Mouse (Mus musculus): Measurements from ENCODE around the gene Nphp4.

Nphp4 gene

GRCm38 (mm10) chr4:152476427-152477023, at the start of gene Nphp4:
TSS of gene Nphp4 (plus strand) at chr4:152476706.
- DNase-seq (ENCODE audit: low spot score in 2 of 2): no peak

- DNase-seq (ENCODE audit: low spot score in 2 of 2): no peak
These were observed 48.2 kb upstream of the Nphp4 start for GRCm38 (mm10) chr4:152428259-152428658.

DNA sequence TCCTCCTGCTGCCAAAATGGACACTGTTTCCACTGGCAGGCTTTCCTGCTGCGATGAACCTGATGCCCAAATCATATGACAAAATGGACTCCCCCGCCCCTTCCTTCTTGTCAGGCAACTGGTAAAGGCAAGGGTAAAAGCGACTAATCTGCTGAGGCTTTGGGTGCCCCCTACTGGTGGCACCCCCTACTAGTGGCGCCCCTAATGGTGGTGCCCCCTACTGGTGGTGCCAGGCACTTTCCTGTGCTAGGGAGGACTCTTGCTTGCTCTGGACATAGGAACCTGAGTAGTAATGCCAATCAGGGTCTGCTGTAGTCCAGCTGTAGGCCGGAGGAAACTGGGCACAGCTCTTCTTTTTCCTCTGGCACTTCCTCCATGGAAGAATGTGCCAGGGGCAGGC, 44.2 kb upstream of the Nphp4 start:
- DNase-seq (ENCODE audit: low spot score in 2 of 2): no peak

- peak; percentile 68 to 81 for DNase-seq (ENCODE audit: low spot score in 2 of 2)
These were observed 41.7 kb upstream of the Nphp4 start for GRCm38 (mm10) chr4:152434836-152435235.

DNA sequence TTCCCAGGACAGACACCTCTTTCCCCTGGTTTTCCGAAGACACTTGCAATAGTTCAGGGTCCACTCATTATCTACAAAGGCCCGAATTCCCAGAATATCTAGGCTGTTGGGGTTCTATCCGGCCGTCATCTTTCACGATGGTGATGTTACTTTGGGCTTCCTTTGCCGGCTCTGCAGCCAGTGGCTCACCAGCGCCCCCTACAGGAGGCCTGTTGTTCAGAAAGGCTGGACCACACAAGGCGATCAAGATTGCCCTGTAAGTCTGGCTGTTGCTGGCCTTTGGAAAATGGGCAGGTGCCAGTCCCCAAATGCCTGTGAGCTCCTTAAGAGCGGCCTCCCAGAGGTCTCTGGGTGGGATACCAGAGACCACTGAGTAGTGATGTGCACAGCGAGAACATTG, 41.3 kb upstream of the Nphp4 start:
- DNase-seq (ENCODE audit: low spot score in 2 of 2): peak; percentile 42 to 63

- DNase-seq (ENCODE audit: low spot score in 2 of 2): no peak
These were observed 35.6 kb upstream of the Nphp4 start for GRCm38 (mm10) chr4:152440882-152441281.

GRCm38 (mm10) chr4:152441536-152441935, 35.0 kb upstream of the Nphp4 start:
- no peak for DNase-seq (ENCODE audit: low spot score in 2 of 2)

DNA sequence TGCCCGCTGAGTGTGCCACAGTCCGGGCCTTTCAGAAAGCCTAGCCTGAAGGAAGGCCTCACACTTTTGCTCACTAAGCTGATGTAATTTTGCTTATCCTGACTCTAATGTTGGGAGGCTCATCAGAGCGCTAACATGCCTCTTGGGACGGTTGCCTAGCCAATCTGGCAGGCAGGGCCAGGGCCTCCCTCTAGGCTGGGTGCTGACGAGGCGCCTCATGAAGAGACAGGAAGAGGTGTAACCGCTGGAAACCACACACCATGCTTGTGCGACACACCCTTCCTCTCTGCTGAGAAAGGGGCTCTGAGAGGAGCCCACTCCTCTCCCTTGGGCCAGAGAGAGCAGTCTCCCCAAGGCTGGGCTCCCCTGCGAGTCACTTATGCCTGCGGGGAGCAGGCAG, 30.3 kb upstream of the Nphp4 start:
- DNase-seq (ENCODE audit: low spot score in 2 of 2): no peak

DNA sequence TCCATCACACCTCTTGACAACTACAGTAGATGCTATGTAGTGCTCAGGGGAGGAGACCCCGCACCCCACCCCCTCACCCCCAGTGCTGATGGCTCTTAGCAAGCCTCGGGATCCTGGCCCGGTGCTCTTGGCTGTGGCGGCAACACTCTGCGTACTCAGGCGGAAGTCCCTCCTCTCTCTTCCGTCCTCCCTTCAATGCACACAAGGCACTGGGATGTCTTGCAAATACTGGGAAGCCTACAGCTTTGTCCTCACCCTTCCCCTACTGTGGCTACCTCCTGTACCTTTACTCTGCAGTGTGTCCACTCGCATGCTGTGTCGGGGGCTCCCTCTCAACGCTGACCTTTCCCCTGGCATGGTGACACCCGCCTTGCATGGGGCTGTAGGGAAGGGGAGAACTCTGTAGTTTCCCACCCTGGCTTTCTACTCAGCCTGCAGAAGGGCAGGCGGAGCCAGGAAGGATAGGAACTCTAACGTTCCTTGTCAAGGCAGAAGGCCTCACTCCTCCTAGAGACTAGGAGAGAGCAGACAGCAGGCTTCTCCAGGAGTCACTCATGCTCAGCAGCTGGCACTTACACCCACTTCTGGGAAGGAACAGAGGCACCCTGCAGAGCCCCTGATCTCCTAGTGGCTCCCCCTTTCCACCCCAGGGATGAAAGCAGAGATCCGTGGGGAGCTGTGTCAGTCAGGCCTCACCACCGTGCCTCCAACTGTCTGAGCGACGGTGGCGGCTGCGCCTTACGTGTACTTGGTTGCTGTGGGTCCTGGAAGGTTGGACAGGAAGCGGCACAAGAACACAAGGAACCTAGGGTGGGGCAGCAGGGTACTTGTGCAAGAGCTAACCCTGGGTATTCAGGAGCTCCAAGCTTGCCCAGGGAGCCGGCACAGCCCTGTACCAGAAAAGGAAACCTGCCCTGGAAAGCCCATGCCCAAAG, 28.5 kb upstream of the Nphp4 start:
- no peak for DNase-seq (ENCODE audit: low spot score in 2 of 2)

DNA sequence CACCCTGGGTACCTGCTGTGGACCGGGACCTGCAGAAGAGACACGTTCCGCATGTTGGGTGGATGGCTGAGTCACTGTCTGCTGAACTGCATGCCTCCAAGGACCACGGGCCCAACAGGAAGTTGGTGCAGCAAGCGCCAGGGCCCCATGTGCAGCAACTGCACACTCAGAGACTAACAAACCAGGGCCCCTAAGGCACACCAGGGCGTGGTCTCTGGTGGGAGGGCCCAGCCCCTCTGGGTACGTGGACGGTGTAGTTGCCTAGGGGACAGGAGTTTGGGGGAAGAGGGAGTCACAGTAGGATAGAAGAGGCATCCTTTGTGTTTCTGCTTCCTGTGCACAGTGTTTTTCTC, 27.9 kb upstream of the Nphp4 start:
- no peak for DNase-seq (ENCODE audit: low spot score in 2 of 2)

DNA sequence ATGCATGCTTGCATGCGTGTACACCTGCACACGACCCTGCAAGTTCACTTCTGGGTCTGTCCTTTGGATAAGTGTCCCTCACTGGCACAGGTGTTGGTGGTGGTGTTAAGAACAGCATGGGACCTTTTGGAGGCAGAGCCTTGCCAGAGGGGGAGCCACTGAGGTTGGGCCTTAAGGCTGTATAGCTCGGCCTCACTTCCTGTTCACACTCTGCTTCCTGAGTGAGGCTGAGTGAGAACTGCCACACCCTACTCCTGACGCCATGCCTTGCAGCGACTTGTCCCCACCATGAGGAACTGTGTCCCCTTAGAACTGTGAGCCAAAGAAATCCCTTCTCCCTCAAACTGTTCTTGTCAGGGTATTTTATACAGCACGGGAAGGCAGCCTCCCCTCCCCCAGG, 25.1 kb upstream of the Nphp4 start:
- no peak for DNase-seq (ENCODE audit: low spot score in 2 of 2)

DNA sequence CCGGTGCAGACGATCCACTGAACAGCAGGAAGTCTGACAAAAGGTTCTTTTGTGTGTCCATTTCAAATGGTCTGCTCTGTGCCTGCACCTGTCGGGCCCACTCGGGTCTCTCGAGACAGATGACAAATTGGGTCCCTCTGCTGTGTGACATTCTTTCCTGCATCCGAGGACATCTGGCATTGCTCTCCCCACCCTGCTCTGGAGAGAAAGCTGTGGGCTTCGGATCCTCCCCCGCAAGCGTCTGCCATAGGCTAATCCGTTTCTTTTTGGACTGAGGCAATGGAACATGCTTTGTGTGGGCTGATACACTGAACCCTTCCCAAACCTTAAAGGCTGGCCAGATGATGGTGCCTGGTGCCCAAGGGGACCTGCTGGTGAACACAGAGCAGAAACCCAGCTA, 23.4 kb upstream of the Nphp4 start:
- DNase-seq (ENCODE audit: low spot score in 2 of 2): no peak

- DNase-seq (ENCODE audit: low spot score in 2 of 2): no peak
These were observed 22.4 kb upstream of the Nphp4 start for GRCm38 (mm10) chr4:152454153-152454552.

DNA sequence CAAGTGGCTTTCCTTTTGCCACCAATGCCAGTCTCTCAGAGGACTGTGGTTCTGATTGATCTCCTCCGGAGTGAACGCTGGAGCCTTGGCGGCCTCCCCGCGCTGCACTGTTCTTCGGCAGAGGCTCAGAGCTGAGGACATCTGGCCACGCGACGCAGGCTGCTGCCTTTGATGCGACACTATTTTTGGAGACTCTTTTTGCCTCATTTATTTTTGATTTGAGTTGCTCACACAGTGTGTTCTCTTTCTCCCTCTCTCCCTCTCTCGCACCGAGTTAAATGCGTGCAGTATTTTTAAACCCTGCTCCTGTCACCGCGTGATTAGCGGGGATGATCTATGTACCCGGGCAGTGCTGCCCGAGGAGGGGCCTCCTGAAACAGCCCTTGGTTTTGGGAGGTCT, 19.9 kb upstream of the Nphp4 start:
- no peak for DNase-seq (ENCODE audit: low spot score in 2 of 2)

DNA sequence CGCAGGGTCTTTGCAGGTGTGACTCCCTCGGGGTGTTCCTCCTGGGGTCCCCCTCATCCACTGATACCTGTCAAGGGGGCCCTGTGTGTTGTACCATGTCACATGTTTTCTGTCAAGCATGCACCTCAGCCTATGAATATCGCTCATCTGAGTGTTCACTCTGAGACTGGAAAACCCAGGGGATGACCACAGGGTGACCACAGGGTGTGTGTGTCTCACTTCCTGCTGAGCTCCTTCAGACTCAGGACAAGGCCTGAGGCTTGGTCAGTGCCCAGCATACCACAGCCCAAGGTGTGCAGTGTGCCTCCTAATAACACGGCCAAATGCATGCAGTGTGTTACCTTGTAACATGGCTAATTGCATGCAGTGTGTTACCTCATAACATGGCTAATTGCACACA, 18.8 kb upstream of the Nphp4 start:
- no peak for DNase-seq (ENCODE audit: low spot score in 2 of 2)

- no peak for DNase-seq (ENCODE audit: low spot score in 2 of 2)
These were observed 14.0 kb upstream of the Nphp4 start for GRCm38 (mm10) chr4:152462516-152462915.

DNA sequence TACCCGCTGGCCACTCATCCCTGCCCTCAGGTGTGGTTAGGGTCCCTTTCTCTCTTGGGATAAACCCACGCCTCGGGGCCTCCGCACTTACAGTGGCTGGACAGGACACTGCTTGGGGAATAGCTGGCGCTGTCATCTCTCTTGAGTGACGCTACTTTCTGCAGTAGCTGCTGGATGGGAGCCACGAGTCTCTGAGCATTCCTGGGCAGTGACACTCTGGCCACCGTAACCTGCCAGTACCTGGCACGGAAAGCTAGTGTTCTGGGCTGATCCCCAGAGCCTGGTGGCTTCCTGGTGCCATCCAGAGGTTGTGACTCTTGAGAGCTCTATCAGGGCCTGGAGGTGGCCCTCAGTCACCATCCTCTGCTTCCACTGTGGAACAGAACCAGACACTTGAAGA, 13.4 kb upstream of the Nphp4 start:
- DNase-seq (ENCODE audit: low spot score in 2 of 2): no peak

DNA sequence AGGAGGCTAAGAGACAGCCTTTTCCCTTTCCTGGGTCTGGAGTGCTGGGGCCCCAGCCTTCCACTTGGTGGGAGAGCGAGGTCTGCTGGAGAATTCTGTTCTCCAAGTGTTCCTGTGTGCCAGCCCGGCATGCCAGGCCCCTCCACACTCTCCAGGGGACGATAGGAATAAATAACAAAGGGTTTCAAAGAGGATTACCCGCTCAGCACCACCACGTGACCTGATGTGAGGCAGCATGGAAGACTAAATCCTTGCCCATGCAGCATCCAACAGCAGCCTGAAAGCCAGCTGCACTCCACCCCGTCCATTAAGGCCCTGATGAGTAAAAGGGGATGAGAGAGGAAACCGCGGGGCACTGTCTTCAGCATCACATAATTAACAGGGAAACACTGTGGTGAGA, 11.4 kb upstream of the Nphp4 start:
- no peak for DNase-seq (ENCODE audit: low spot score in 2 of 2)

DNA sequence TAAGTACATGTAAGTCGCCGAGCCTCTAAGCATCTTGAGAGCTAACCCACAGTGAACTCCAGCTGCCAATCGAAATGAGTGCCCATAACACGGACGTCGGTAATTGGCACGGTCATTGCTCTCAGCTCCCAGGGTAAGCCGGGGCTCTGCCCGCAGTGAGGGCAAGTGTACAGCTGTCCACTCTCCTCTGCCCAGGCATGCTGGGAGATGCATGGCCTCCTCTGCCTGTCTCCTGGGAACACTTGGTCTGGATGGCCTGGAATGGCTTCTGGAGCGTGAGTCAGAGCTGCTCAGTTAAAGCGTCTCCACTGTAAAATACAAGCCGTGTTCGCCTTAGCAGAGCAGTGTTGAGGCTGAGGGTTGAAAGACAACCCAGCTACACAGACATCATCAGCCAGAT, 9.9 kb upstream of the Nphp4 start:
- DNase-seq (ENCODE audit: low spot score in 2 of 2): no peak

DNA sequence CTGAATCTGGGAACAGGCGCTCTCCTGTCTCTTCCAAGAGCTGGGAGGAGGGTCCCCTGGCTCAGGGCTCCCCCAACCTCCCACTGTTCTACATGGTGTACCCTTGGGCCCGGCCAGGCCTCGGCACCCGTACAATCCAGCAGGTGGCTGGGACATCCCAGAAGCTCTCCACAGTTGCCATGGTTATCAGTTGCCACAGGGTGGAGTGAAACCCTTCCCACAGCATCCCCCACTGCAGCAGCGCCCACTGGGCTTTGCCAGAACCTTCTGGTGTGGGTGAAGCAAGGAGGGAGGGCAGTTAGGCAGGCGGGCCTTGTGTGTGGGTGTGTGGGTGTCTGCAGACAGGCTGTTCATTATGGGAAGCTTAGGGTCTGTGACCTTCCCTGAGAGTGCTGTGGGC, 8.6 kb upstream of the Nphp4 start:
- no peak for DNase-seq (ENCODE audit: low spot score in 2 of 2)

DNA sequence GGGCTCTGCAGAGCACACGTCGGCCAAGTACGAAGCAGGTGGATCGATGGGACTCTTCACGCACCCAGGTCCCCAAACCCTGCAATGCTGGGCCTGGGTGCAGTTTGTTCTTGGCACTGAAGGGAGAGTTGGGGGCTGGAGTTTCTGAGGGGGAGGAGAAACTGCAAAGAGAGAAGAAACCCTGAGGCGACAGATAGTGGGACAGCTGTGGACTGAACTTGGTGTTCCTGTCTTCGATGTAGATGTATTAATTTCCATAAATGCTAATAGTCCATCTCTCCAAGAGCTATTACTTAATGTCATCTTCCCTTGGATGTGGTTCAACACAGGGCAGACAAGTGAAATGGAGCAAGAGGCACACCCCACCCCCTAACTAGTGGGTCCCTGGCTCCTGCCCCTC, 565 bp upstream of the Nphp4 start:
- DNase-seq (ENCODE audit: low spot score in 2 of 2): no peak

GRCm38 (mm10) chr4:152477106-152477465, 580 bp downstream of the Nphp4 start:
- no peak for DNase-seq (ENCODE audit: low spot score in 2 of 2)

DNA sequence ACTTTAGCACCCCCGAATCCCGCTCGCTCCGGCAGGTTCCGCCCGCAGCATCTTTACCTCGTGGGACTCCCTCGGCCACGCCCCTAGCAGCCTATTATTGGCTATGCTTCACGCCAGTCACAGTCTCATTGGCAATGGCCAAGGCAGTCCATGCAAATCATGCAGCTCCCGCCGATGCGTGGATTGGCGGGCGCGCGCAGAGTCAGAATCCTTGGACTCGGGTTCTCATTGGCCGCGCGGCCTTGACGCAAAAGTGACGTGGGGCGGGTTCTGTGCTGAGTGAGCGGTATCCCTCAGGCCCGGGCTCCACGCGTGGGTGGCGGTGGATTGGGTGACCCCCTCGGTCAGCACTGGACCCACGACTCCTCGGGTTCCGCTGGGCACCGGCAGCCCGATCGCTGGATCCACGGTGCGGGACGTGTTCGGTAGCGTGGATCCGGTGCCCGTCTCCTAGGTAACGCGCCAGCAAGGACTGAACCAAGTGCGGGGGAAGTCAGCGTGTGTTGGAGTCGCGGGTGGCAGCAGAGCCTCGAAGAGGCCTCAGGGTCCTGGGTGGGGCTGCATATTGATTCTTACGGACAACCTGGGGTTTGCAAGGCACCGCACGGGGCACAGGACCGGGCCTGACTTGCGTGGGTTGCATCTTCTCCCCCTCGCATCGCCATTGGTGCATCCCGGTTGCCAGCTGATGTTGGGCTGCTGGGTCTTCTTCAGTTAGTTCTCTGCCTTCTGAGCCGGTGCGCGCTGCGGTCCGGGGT, 1.1 kb downstream of the Nphp4 start, which contains the start of gene Kcnab2:
TSS of gene Kcnab2 (minus strand) at position 406 of the 758 bp plus-strand sequence.
- peak; percentile 98 to 99 for DNase-seq (ENCODE audit: low spot score in 2 of 2)

Data from urinary bladder, adult 18-20 months (tissue).